Mouse (Mus musculus) embryonic fibroblast, embryonic 13.5 days (primary cell): Measurements from ENCODE around the gene Zfp282.

Source experiments
- CTCF ChIP-seq: IDR thresholded peaks from 2 replicates; pipeline ENCODE4 v1.5.1; 2011; ENCODE audit warnings: mild to moderate bottlenecking, control low read depth, low read length, moderate library complexity, borderline replicate concordance; ENCODE audit not compliant: insufficient read depth
- POLR2A ChIP-seq: IDR thresholded peaks from 2 replicates; pipeline ENCODE4 v1.6.1; 2011; ENCODE audit warnings: low read depth, mild to moderate bottlenecking, control low read depth, low read length, moderate library complexity

GRCm38 (mm10) chr6:47942461-47942860 is 65.5 kb downstream of the Zfp282 start:
- TF ChIP-seq CTCF, result no peak
- no peak for TF ChIP-seq POLR2A
